Mouse (Mus musculus): Measurements from ENCODE around the gene Hgd. TPM values are rescaled to one million over a fixed set of nuclear protein-coding genes. Genes with fewer than 3 reads are reported as not detected.

Hgd gene
- polyA plus RNA-seq, 1 experiment from 2014 or later = 0.28 TPM

DNA sequence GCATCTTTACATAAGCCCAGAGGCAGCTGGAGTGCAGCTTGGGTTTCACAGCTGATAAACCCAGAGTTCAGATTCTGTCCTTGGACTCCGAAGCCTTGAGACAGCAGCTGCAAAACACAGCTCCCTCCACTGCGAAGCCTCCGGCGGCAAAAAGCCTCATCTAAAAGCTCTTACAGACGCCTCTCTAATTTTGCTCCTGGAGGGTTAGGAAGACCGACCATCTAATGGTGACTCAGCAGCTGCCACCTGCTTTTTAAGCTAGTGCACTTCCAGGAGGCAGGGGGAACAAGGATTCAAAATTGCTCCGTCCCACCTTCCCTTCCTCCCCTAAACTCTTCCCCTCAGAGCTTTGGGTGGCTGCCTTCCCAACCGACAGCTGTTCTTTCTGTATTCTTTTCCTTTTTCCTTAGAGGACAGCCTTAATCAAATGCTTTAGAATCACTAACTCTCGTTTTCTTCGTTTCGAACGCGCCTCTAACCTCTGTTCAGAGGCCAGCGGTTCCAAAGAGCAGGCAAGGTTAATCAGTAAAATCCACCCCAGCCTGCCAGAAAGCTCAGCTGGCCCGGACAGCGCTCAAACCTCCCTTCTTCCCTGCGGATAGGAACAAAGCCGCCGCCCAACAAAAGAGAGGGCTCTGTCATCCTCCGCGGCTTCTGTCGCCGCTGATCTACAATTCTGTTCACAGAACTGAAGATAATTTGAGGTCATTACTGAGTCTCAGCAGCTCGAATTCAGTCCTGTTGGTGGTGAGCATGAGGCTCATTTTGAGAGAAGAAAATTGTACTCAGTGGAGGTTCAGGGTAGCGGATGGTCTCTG, 4.5 kb downstream of the Hgd start:
- Histone ChIP-seq H3K4me3 (ENCODE audit: low read depth, low read length) (peak overlapping the region; percentile 20), H3K27ac (ENCODE audit: low read depth, low read length) (peak overlapping the region; percentile 95), H3K4me1 (replicated peaks; ENCODE audit: control insufficient read depth, insufficient read depth, low read length) (peaks cover 6% of the 10 kb centered on the region; the same call in 1 of the 2 replicates), H3K9ac (ENCODE audit: low read length) (peak overlapping the region; percentile 59), H3K27me3 (ENCODE audit: control insufficient read depth, insufficient read depth, low read length) (no peaks in the 10 kb centered on the region), H3K36me3 (ENCODE audit: control insufficient read depth, insufficient read depth, low read length) (no peaks in the 10 kb centered on the region), H3K9me3 (ENCODE audit: control insufficient read depth, low read length) (no peaks in the 10 kb centered on the region), H3K4me2 (ENCODE audit: low read depth, low read length, severe bottlenecking) (peak overlapping the region; percentile 54)
- ATAC-seq (replicated peaks; ENCODE audit: low FRiP score) (peak; percentile 90), DNase-seq (ENCODE audit: low spot score) (peak; percentile 83)
- 1% methylated on average over 25 of the region's 25 CpGs for WGBS

DNA sequence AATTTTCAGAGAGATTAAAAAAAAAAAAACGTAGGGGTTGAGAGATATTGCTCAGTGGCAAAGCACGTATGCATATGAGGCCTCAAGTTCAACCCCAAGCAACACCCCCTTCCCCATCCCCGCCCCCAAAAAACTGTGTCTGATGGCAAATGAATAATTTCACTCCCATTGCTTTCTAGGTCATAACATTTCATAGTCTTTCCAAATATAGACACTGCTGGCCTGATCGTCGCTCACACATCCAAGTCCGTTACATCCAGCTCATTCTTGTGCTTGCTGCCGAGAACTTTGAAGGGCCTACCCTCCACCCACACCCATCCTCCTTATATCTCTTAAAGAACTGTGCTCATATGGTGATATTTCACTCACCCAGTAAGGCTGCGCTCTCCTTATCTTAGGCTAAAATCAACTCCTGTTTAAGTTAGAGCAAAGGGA, 5.2 kb downstream of the Hgd start:
- Histone ChIP-seq H3K4me1 (replicated peaks; ENCODE audit: control insufficient read depth, insufficient read depth, low read length) (peaks cover 6% of the 10 kb centered on the region; the same call in 1 of the 2 replicates), H3K9ac (ENCODE audit: low read length) (peak overlapping the region; percentile 59), H3K9me3 (ENCODE audit: control insufficient read depth, low read length) (no peaks in the 10 kb centered on the region), H3K4me2 (ENCODE audit: low read depth, low read length, severe bottlenecking) (peak overlapping the region; percentile 54; the same call in 1 of the 2 replicates), H3K27me3 (ENCODE audit: control insufficient read depth, insufficient read depth, low read length) (no peaks in the 10 kb centered on the region), H3K27ac (ENCODE audit: low read depth, low read length) (peak overlapping the region; percentile 95; the same call in 1 of the 2 replicates), H3K36me3 (ENCODE audit: control insufficient read depth, insufficient read depth, low read length) (no peaks in the 10 kb centered on the region), H3K4me3 (ENCODE audit: low read depth, low read length) (no peak overlapping the region)
- ATAC-seq (replicated peaks; ENCODE audit: low FRiP score) (peak; percentile 32), DNase-seq (ENCODE audit: low spot score) (no peak)
- WGBS = 48% methylated on average over 8 of the region's 8 CpGs

DNA sequence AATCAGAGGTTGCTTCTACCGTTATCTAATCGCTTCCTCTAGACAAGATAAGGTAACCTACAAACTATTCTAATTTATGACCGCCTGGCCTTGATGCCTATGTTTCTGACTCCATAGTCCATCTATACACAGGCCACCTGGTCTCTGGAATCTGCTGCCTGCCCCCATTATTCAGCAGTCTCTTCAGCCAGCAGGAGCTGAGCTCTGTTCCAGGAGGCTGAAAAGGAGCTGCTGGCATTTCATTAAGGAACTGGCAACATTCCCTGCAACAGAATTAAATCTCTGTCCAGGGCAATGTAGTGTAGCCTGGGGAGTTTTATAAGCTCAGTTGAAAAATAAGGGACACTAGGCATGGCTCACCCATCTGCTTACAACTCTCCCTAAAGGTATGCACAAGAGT, 11.0 kb downstream of the Hgd start:
- WGBS = 91% methylated on average over 3 of the region's 3 CpGs
- DNase-seq (ENCODE audit: low spot score) = peak; percentile 6
- H3K4me2 ChIP-seq (ENCODE audit: low read depth, low read length, severe bottlenecking) = no peak overlapping the region
- no peaks in the 10 kb centered on the region for H3K4me1 ChIP-seq (replicated peaks; ENCODE audit: control insufficient read depth, insufficient read depth, low read length)
- no peaks in the 10 kb centered on the region for H3K36me3 ChIP-seq (ENCODE audit: control insufficient read depth, insufficient read depth, low read length)
- no peak overlapping the region for H3K4me3 ChIP-seq (ENCODE audit: low read depth, low read length)
- no peak overlapping the region for H3K27ac ChIP-seq (ENCODE audit: low read depth, low read length)
- no peaks in the 10 kb centered on the region for H3K9me3 ChIP-seq (ENCODE audit: control insufficient read depth, low read length)
- no peaks in the 10 kb centered on the region for H3K27me3 ChIP-seq (ENCODE audit: control insufficient read depth, insufficient read depth, low read length)
- no peak for ATAC-seq (replicated peaks; ENCODE audit: low FRiP score)
- H3K9ac ChIP-seq (ENCODE audit: low read length) = no peak overlapping the region

DNA sequence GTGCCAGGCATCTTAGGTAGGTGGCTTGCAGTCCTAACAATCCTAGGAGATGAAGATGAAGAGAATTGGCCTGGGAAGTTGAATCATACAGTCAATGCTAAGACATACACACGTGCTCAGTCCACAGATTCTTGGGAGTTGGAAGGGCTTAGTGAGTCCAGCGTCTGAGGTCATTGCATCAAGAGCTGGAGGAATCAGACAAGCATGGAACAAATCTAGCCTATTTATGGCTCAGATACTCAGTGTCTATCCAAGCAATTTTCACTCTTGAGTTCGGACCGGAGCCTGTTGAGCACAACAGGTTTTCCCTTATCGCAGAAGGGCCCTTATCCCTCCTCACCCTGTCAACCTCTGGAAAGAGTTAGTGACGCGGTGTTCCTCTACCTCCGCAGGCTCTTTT, 11.6 kb downstream of the Hgd start:
- Histone ChIP-seq H3K4me1 (replicated peaks; ENCODE audit: control insufficient read depth, insufficient read depth, low read length) (no peaks in the 10 kb centered on the region), H3K9me3 (ENCODE audit: control insufficient read depth, low read length) (no peaks in the 10 kb centered on the region), H3K9ac (ENCODE audit: low read length) (no peak overlapping the region), H3K4me3 (ENCODE audit: low read depth, low read length) (no peak overlapping the region), H3K27ac (ENCODE audit: low read depth, low read length) (no peak overlapping the region), H3K4me2 (ENCODE audit: low read depth, low read length, severe bottlenecking) (no peak overlapping the region), H3K36me3 (ENCODE audit: control insufficient read depth, insufficient read depth, low read length) (no peaks in the 10 kb centered on the region), H3K27me3 (ENCODE audit: control insufficient read depth, insufficient read depth, low read length) (no peaks in the 10 kb centered on the region)
- DNase-seq (ENCODE audit: low spot score) (peak; percentile 29), ATAC-seq (replicated peaks; ENCODE audit: low FRiP score) (no peak)
- WGBS = 92% methylated on average over 8 of the region's 8 CpGs

DNA sequence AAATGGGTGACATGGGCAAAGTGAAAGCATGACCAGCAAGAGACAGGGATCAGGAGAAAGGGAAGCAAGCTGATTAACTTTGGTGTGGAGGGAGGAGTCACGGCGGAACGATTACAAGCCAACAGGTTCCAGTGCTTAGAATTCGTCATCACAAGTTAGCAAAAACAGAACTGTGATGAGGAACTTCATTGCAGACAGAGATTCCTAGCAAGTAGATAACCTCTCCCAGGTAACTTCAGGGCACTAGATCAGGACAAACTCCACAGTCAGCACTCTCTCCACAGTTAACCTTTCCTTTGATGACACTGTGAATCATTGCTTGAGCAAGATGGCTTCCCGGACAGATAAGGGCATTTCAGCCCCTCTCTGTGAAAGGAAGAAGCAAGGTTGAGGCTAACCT, 17.5 kb downstream of the Hgd start:
- no peak for ATAC-seq (replicated peaks; ENCODE audit: low FRiP score)
- WGBS = 77% methylated on average over 5 of the region's 5 CpGs
- no peak overlapping the region for H3K4me2 ChIP-seq (ENCODE audit: low read depth, low read length, severe bottlenecking)
- no peak overlapping the region for H3K4me3 ChIP-seq (ENCODE audit: low read depth, low read length)
- no peak overlapping the region for H3K9ac ChIP-seq (ENCODE audit: low read length)
- H3K36me3 ChIP-seq (ENCODE audit: control insufficient read depth, insufficient read depth, low read length) = no peaks in the 10 kb centered on the region
- no peaks in the 10 kb centered on the region for H3K9me3 ChIP-seq (ENCODE audit: control insufficient read depth, low read length)
- H3K27ac ChIP-seq (ENCODE audit: low read depth, low read length) = no peak overlapping the region
- no peak for DNase-seq (ENCODE audit: low spot score)
- no peaks in the 10 kb centered on the region for H3K27me3 ChIP-seq (ENCODE audit: control insufficient read depth, insufficient read depth, low read length)
- no peaks in the 10 kb centered on the region for H3K4me1 ChIP-seq (replicated peaks; ENCODE audit: control insufficient read depth, insufficient read depth, low read length)

DNA sequence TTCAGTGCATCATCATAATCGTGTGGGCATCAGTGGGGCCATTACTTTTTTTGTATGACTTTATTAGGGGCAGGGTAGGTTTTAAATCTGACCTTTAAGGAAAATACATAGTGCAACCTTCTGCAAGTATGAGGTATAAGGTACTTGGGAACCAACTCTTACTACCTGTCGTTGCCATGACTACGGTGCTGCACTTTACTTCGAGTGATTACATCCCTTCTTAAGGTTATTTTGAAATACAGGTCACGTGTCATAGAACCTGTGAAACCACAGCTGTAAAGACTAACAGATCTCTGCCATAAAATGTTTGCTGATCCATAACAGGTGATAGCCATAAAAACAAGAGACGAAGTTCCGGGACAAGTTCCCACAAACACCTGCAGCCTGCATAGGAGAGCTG, 18.5 kb downstream of the Hgd start:
- no peak overlapping the region for H3K4me2 ChIP-seq (ENCODE audit: low read depth, low read length, severe bottlenecking)
- no peaks in the 10 kb centered on the region for H3K4me1 ChIP-seq (replicated peaks; ENCODE audit: control insufficient read depth, insufficient read depth, low read length)
- DNase-seq (ENCODE audit: low spot score) (no peak), ATAC-seq (replicated peaks; ENCODE audit: low FRiP score) (no peak)
- H3K9me3 ChIP-seq (ENCODE audit: control insufficient read depth, low read length) = no peaks in the 10 kb centered on the region
- H3K9ac ChIP-seq (ENCODE audit: low read length) = no peak overlapping the region
- no peak overlapping the region for H3K4me3 ChIP-seq (ENCODE audit: low read depth, low read length)
- H3K27me3 ChIP-seq (ENCODE audit: control insufficient read depth, insufficient read depth, low read length) = no peaks in the 10 kb centered on the region
- 95% methylated on average over 7 of the region's 7 CpGs for WGBS
- H3K27ac ChIP-seq (ENCODE audit: low read depth, low read length) = no peak overlapping the region
- H3K36me3 ChIP-seq (ENCODE audit: control insufficient read depth, insufficient read depth, low read length) = no peaks in the 10 kb centered on the region

DNA sequence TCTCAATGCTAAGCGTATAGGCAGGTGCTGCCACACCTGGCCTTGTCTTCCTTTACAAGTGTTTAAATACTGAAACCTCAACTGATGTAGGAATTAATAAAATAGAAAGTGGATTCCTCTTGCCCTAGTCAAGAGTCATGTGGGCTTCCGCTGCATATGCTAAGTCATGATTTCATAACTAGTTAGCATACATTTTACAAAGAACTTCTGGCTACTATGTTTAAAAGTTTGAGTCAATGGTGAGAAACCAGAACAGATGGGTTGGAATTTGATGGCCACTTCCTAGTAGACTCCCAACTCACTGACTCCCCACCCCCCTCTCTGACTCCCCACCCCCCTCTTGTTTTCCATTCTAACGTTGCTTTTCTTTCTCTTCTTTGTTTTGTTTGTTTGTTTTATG, 19.4 kb downstream of the Hgd start:
- H3K9ac ChIP-seq (ENCODE audit: low read length) = no peak overlapping the region
- H3K4me2 ChIP-seq (ENCODE audit: low read depth, low read length, severe bottlenecking) = no peak overlapping the region
- WGBS = 78% methylated on average over 3 of the region's 3 CpGs
- no peaks in the 10 kb centered on the region for H3K27me3 ChIP-seq (ENCODE audit: control insufficient read depth, insufficient read depth, low read length)
- H3K9me3 ChIP-seq (ENCODE audit: control insufficient read depth, low read length) = no peaks in the 10 kb centered on the region
- H3K27ac ChIP-seq (ENCODE audit: low read depth, low read length) = no peak overlapping the region
- ATAC-seq (replicated peaks; ENCODE audit: low FRiP score) (no peak), DNase-seq (ENCODE audit: low spot score) (no peak)
- no peak overlapping the region for H3K4me3 ChIP-seq (ENCODE audit: low read depth, low read length)
- H3K36me3 ChIP-seq (ENCODE audit: control insufficient read depth, insufficient read depth, low read length) = no peaks in the 10 kb centered on the region
- H3K4me1 ChIP-seq (replicated peaks; ENCODE audit: control insufficient read depth, insufficient read depth, low read length) = no peaks in the 10 kb centered on the region

DNA sequence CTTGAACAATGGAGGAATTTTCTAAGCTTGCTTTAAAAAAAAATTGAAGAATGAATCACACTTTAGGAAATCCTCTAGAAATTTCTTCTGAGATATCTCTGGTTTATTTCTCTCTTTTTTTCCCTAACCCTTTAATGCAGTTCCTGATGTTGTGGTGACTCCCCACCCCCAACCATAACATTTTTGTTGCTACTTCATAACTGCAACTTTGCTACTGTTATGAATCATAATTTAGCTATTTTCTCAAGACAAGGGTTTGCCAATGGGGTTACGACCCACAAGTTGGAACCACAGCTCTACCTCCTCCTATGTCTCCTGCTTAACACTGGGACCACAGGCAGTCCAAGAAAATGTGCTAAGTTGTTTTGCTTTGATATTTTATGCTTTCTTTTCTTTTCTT, 23.5 kb downstream of the Hgd start:
- Histone ChIP-seq H3K4me3 (ENCODE audit: low read depth, low read length) (no peak overlapping the region), H3K4me2 (ENCODE audit: low read depth, low read length, severe bottlenecking) (no peak overlapping the region), H3K9me3 (ENCODE audit: control insufficient read depth, low read length) (no peaks in the 10 kb centered on the region), H3K4me1 (replicated peaks; ENCODE audit: control insufficient read depth, insufficient read depth, low read length) (no peaks in the 10 kb centered on the region), H3K27me3 (ENCODE audit: control insufficient read depth, insufficient read depth, low read length) (no peaks in the 10 kb centered on the region), H3K36me3 (ENCODE audit: control insufficient read depth, insufficient read depth, low read length) (no peaks in the 10 kb centered on the region), H3K27ac (ENCODE audit: low read depth, low read length) (no peak overlapping the region), H3K9ac (ENCODE audit: low read length) (no peak overlapping the region)
- no peak for DNase-seq (ENCODE audit: low spot score)
- WGBS = 100% methylated on average over 1 of the region's 1 CpGs
- ATAC-seq (replicated peaks; ENCODE audit: low FRiP score) = no peak

DNA sequence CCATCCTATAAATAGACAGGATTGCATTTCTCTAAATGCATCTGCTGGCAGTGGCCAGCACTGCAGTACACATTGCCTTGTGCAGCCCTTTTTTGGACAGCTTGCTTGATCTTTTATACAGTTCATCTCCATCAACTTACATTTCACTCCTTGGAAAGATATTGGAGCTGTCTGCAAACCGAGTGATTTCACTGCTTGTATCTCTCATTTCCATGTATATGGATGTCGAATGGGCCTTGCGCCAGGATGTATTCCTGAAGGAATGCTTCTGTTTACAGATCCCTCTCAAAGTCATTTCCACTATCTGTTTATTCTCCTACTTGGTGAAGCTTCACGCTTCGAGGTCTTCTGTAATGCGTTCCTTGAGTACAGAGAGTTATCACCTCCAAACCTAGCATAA, 24.3 kb downstream of the Hgd start:
- H3K9ac ChIP-seq (ENCODE audit: low read length) = no peak overlapping the region
- no peaks in the 10 kb centered on the region for H3K9me3 ChIP-seq (ENCODE audit: control insufficient read depth, low read length)
- H3K27me3 ChIP-seq (ENCODE audit: control insufficient read depth, insufficient read depth, low read length) = no peaks in the 10 kb centered on the region
- 94% methylated on average over 6 of the region's 6 CpGs for WGBS
- DNase-seq (ENCODE audit: low spot score) = no peak
- H3K27ac ChIP-seq (ENCODE audit: low read depth, low read length) = no peak overlapping the region
- no peak for ATAC-seq (replicated peaks; ENCODE audit: low FRiP score)
- H3K36me3 ChIP-seq (ENCODE audit: control insufficient read depth, insufficient read depth, low read length) = no peaks in the 10 kb centered on the region
- no peak overlapping the region for H3K4me3 ChIP-seq (ENCODE audit: low read depth, low read length)
- H3K4me2 ChIP-seq (ENCODE audit: low read depth, low read length, severe bottlenecking) = no peak overlapping the region
- no peaks in the 10 kb centered on the region for H3K4me1 ChIP-seq (replicated peaks; ENCODE audit: control insufficient read depth, insufficient read depth, low read length)

All from forebrain, embryonic 11.5 days (tissue).